Mouse (Mus musculus) limb, embryonic 14.5 days (tissue): Measurements from ENCODE around the gene Dgkh. TPM values are rescaled to one million over a fixed set of nuclear protein-coding genes. Genes with fewer than 3 reads are reported as not detected.

Source experiments
- ATAC-seq: fragments of 200-750 bp; cut with Nextera tagmentation; 2 replicates; pipeline ENCODE4 v1.8.0; 2017; ENCODE audit warnings: low read depth, moderate number of reproducible peaks, moderate TSS enrichment; ENCODE audit not compliant: low FRiP score
- DNase-seq: peaks from one replicate; pipeline ENCODE4 v3.0.0-alpha.2; 2015; ENCODE audit warnings: low spot score
- H3K27ac ChIP-seq: fragments of 300-500 bp; sonication (generic); replicated peaks from 2 replicates; pipeline ENCODE4 v1.5.1; 2014; ENCODE audit warnings: low read depth, mild to moderate bottlenecking, low read length, moderate library complexity, mixed read lengths
- H3K27me3 ChIP-seq: fragments of 300-500 bp; sonication (generic); 2 replicates; pipeline ENCODE4 v1.6.1; 2014; ENCODE audit warnings: low read length, mixed read lengths; ENCODE audit not compliant: control insufficient read depth, insufficient read depth
- H3K36me3 ChIP-seq: fragments of 300-500 bp; sonication (generic); 2 replicates; pipeline ENCODE4 v1.6.1; 2014; ENCODE audit warnings: mild to moderate bottlenecking, low read length, moderate library complexity, mixed read lengths; ENCODE audit not compliant: control insufficient read depth, insufficient read depth
- H3K4me1 ChIP-seq: fragments of 300-500 bp; sonication (generic); 2 replicates; pipeline ENCODE4 v1.6.1; 2014; ENCODE audit warnings: antibody characterized with exemption, low read length, mixed read lengths; ENCODE audit not compliant: control insufficient read depth, insufficient read depth
- H3K4me2 ChIP-seq: fragments of 300-500 bp; sonication (generic); replicated peaks from 2 replicates; pipeline ENCODE4 v1.6.1; 2014; ENCODE audit warnings: low read depth, mild to moderate bottlenecking, low read length, moderate library complexity; ENCODE audit not compliant: severe bottlenecking
- H3K4me3 ChIP-seq: fragments of 300-500 bp; sonication (generic); replicated peaks from 2 replicates; pipeline ENCODE4 v1.5.1; 2014; ENCODE audit warnings: low read length
- H3K9ac ChIP-seq: fragments of 300-500 bp; sonication (generic); 2 replicates; pipeline ENCODE4 v1.6.1; 2014; ENCODE audit warnings: mild to moderate bottlenecking, low read depth, low read length, moderate library complexity; ENCODE audit not compliant: severe bottlenecking
- H3K9me3 ChIP-seq: fragments of 300-500 bp; sonication (generic); 2 replicates; pipeline ENCODE4 v1.6.1; 2016; ENCODE audit warnings: low read length; ENCODE audit not compliant: control insufficient read depth
- POLR2A ChIP-seq: fragments of 200-500 bp; IDR thresholded peaks from 2 replicates; pipeline ENCODE4 v1.8.0; 2012; ENCODE audit warnings: inconsistent platforms, mild to moderate bottlenecking, moderate library complexity, borderline replicate concordance; ENCODE audit not compliant: insufficient read depth, insufficient read length; ENCODE audit errors: extremely low read depth
- WGBS: fragments of 180-500 bp; shearing (Covaris S2); extraction: QIAGEN DNeasy Blood & Tissue Kit; methylation state at CpG from one replicate; pipeline ENCODE4 v1.1.7; 2014; 5-methylcytosine and 5-hydroxymethylcytosine counted together
- polyA plus RNA-seq, 2 experiments: library from polyadenylated mRNA; depleted of rRNA in 1 of 2; stranded (reverse) in 1 of 2; unstranded in 1 of 2; fragments of >200 nt; fragmentation: Nextera tagmentation in 1 of 2; extraction: Ambion mirVana in 1 of 2; gene quantifications; 2 replicates each; pipeline versions ENCODE4 v1.2.1 to v1.2.3; 2012 to 2014

Gene Dgkh
- polyA plus RNA-seq, 2 experiments: 2.1 to 2.2 TPM

GRCm38 (mm10) chr14:78526907-78527306, 205.7 kb downstream of the Dgkh start:
- H3K4me2 ChIP-seq: no peak overlapping the region
- ATAC-seq (no peak), DNase-seq (no peak)
- no peaks in the 10 kb centered on the region for H3K27me3 ChIP-seq
- no peak overlapping the region for H3K27ac ChIP-seq
- H3K9me3 ChIP-seq: no peaks in the 10 kb centered on the region
- H3K4me1 ChIP-seq: peaks cover 12% of the 10 kb centered on the region
- H3K36me3 ChIP-seq: 0 out of 2 replicates have a peak, but pooled peaks cover under 1% of the 10 kb centered on the region
- 63% methylated on average over 6 of the region's 6 CpGs for WGBS
- H3K4me3 ChIP-seq: no peak overlapping the region
- no peak for TF ChIP-seq POLR2A
- no peak overlapping the region for H3K9ac ChIP-seq

- no peaks in the 10 kb centered on the region for H3K9me3 ChIP-seq
- WGBS: 39% methylated on average over 3 of the region's 3 CpGs
- DNase-seq: no peak
Observed at GRCm38 (mm10) chr14:78526475-78526874, 206.1 kb downstream of the Dgkh start.

GRCm38 (mm10) chr14:78525611-78526457, 206.7 kb downstream of the Dgkh start:
- WGBS: 76% methylated on average over 3 of the region's 3 CpGs
- no peak for ATAC-seq
- H3K27me3 ChIP-seq: no peaks in the 10 kb centered on the region
- TF ChIP-seq POLR2A: no peak
- H3K27ac ChIP-seq: no peak overlapping the region
- H3K4me2 ChIP-seq: no peak overlapping the region
- H3K9ac ChIP-seq: no peak overlapping the region
- no peak overlapping the region for H3K4me3 ChIP-seq
- H3K9me3 ChIP-seq: no peaks in the 10 kb centered on the region
- H3K36me3 ChIP-seq: peaks cover 4% of the 10 kb centered on the region; the same call in 1 of the 2 replicates
- peaks cover 12% of the 10 kb centered on the region for H3K4me1 ChIP-seq
- DNase-seq: no peak

More at GRCm38 (mm10) chr14:78526475-78526874, 206.1 kb downstream of the Dgkh start:
- Histone ChIP-seq H3K9ac (no peak overlapping the region), H3K36me3 (peaks cover 4% of the 10 kb centered on the region; the same call in 1 of the 2 replicates), H3K27me3 (no peaks in the 10 kb centered on the region), H3K4me2 (no peak overlapping the region), H3K27ac (no peak overlapping the region), H3K4me1 (peaks cover 12% of the 10 kb centered on the region), H3K4me3 (no peak overlapping the region)
- no peak for ATAC-seq
- TF ChIP-seq POLR2A: no peak

GRCm38 (mm10) chr14:78525059-78525458, 207.5 kb downstream of the Dgkh start:
- DNase-seq (no peak), ATAC-seq (no peak)
- no peak overlapping the region for H3K4me3 ChIP-seq
- H3K27ac ChIP-seq: no peak overlapping the region
- TF ChIP-seq POLR2A: no peak
- no peak overlapping the region for H3K9ac ChIP-seq
- H3K4me2 ChIP-seq: no peak overlapping the region
- peaks cover 4% of the 10 kb centered on the region; the same call in 1 of the 2 replicates for H3K36me3 ChIP-seq
- H3K4me1 ChIP-seq: peaks cover 8% of the 10 kb centered on the region
- H3K27me3 ChIP-seq: no peaks in the 10 kb centered on the region
- WGBS: 84% methylated on average over 2 of the region's 2 CpGs
- H3K9me3 ChIP-seq: no peaks in the 10 kb centered on the region

- no peak overlapping the region for H3K4me3 ChIP-seq
- no peak overlapping the region for H3K4me2 ChIP-seq
- TF ChIP-seq POLR2A: no peak
- no peak for ATAC-seq
- H3K9ac ChIP-seq: no peak overlapping the region
- DNase-seq: no peak
- H3K27me3 ChIP-seq: no peaks in the 10 kb centered on the region
- peaks cover 79% of the 10 kb centered on the region for H3K36me3 ChIP-seq
- H3K4me1 ChIP-seq: no peaks in the 10 kb centered on the region
- no peak overlapping the region for H3K27ac ChIP-seq
- WGBS: 85% methylated on average over 9 of the region's 9 CpGs
- H3K9me3 ChIP-seq: no peaks in the 10 kb centered on the region
Observed at GRCm38 (mm10) chr14:78510713-78511112, 221.9 kb downstream of the Dgkh start.
